Mouse (Mus musculus) layer of hippocampus, adult 18-20 months (tissue): ENCODE measurements around the gene Nags. TPM values are rescaled to one million over a fixed set of nuclear protein-coding genes. Genes with fewer than 3 reads are reported as not detected.

Experiments
- total RNA-seq, 2 experiments: library from RNA; stranded (reverse); gene quantifications; 2 replicates each; pipeline ENCODE4 v1.2.3; 2021

The Nags gene
- total RNA-seq, 2 experiments from 2014 or later: not detected

Other genes with a start within 250 kb of the Nags start
- gene Sost, start 178.5 kb upstream of the Nags start, total RNA-seq: under 1 TPM in 1 of 2 experiments, not detected in 1; 0.15 TPM
- not detected for gene Cfap97d1, start 161.2 kb upstream of the Nags start, total RNA-seq
- gene Dusp3, start 158.5 kb upstream of the Nags start, total RNA-seq: 100 to 1,000 TPM; 158 TPM
- gene Mpp3, start 117.1 kb upstream of the Nags start, total RNA-seq: 10 to 100 TPM; 85.5 to 88.9 TPM
- gene Cd300lg, start 104.0 kb upstream of the Nags start, total RNA-seq: not detected
- 100 to 1,000 TPM; 142 to 147 TPM for gene Mpp2, start 57.0 kb upstream of the Nags start, total RNA-seq
- gene Ppy, start 44.2 kb upstream of the Nags start, total RNA-seq: not detected
- not detected for gene Pyy, start 37.7 kb upstream of the Nags start, total RNA-seq
- 10 to 100 TPM; 25.0 to 27.2 TPM for gene Tmem101, start 10.9 kb downstream of the Nags start, total RNA-seq
- gene Lsm12, start 39.8 kb downstream of the Nags start, total RNA-seq: 10 to 100 TPM; 59.3 to 59.4 TPM
- 10 to 100 TPM; 61.0 to 65.1 TPM for gene G6pc3, start 44.1 kb downstream of the Nags start, total RNA-seq
- 100 to 1,000 TPM; 258 to 266 TPM for gene Hdac5, start 84.7 kb downstream of the Nags start, total RNA-seq
- 1 to 10 TPM in 1 of 2 experiments, under 1 TPM in 1; 0.86 to 1.8 TPM for gene BC030867, start 103.4 kb downstream of the Nags start, total RNA-seq
- 1 to 10 TPM; 2.3 to 2.9 TPM for gene Asb16, start 123.2 kb downstream of the Nags start, total RNA-seq
- 10 to 100 TPM; 62.3 to 67.6 TPM for gene Tmub2, start 139.4 kb downstream of the Nags start, total RNA-seq
- gene Atxn7l3, start 151.1 kb downstream of the Nags start, total RNA-seq: 100 to 1,000 TPM; 168 to 171 TPM
- gene Ubtf, start 174.2 kb downstream of the Nags start, total RNA-seq: 100 to 1,000 TPM; 131 to 135 TPM
- gene Slc4a1, start 220.7 kb downstream of the Nags start, total RNA-seq: under 1 TPM; 0.30 to 0.41 TPM
- 100 to 1,000 TPM; 489 to 499 TPM for gene Rundc3a, start 247.9 kb downstream of the Nags start, total RNA-seq